ENCODE assay signal across 18 mouse cellular contexts in the genomic region with DNA sequence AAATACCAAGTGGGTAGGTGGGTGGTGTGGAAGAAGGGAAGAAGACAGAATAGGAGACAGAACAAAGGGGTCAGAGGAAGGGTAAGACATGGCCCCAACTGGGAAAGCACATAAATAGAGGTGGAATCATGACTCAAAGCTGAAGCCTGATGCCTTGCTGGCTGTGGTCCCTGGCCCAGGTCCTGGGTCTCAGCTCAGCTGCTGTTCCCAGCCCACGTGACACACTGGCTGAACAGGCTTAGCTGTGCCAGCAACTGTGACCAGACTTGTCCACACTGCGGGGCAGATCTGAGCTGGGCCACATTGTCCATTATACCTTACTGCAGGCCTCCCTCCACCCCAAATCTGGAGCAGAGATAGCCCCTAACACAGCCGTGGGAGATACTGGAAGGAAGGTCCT.
DNase-seq lines count a peak whose midpoint lies in the region; ATAC-seq lines count a peak whose summit lies in the region.
"Had no signal": no experiment of that assay in that cellular context is flagged by ENCODE, and none has a peak within 500 bp of the region (broad histone marks: within the 10 kb centered on the region; RNA-seq: fewer than 3 reads in every experiment).

No protein-coding gene starts in this region.

- H3K9ac ChIP-seq in lung, embryonic 15.5 days, result no peak overlapping the region
- no peak overlapping the region for H3K9ac ChIP-seq in neural tube, embryonic 15.5 days (replicated peaks)
- no peak overlapping the region for H3K9ac ChIP-seq in midbrain, embryonic 15.5 days
- H3K9ac ChIP-seq: heart, embryonic 15.5 days; stomach, embryonic 15.5 days had no signal

- no peak overlapping the region for H3K27ac ChIP-seq in lung, embryonic 15.5 days
- H3K27ac ChIP-seq in neural tube, embryonic 15.5 days (replicated peaks), result no peak overlapping the region
- no peak overlapping the region for H3K27ac ChIP-seq in midbrain, embryonic 15.5 days
- H3K27ac ChIP-seq: heart, embryonic 15.5 days; left cerebral cortex, adult 2 months; stomach, embryonic 15.5 days had no signal

- H3K4me2 ChIP-seq in lung, embryonic 15.5 days, result no peak overlapping the region
- H3K4me2 ChIP-seq in neural tube, embryonic 15.5 days, result no peak overlapping the region
- H3K4me2 ChIP-seq in midbrain, embryonic 15.5 days, result no peak overlapping the region
- H3K4me2 ChIP-seq: heart, embryonic 15.5 days; midbrain, embryonic 11.5 days; stomach, embryonic 15.5 days had no signal

- no peaks in the 10 kb centered on the region for H3K9me3 ChIP-seq in lung, embryonic 15.5 days
- H3K9me3 ChIP-seq in neural tube, embryonic 15.5 days (replicated peaks), result no peaks in the 10 kb centered on the region
- H3K9me3 ChIP-seq in midbrain, embryonic 15.5 days, result no peaks in the 10 kb centered on the region
- H3K9me3 ChIP-seq: heart, embryonic 15.5 days; stomach, embryonic 15.5 days had no signal

- H3K36me3 ChIP-seq in lung, embryonic 15.5 days, result no peaks in the 10 kb centered on the region
- H3K36me3 ChIP-seq in neural tube, embryonic 15.5 days, result no peaks in the 10 kb centered on the region
- H3K36me3 ChIP-seq in midbrain, embryonic 15.5 days (replicated peaks), result no peaks in the 10 kb centered on the region
- H3K36me3 ChIP-seq: G1E; heart, embryonic 15.5 days; stomach, embryonic 15.5 days had no signal

- no peak overlapping the region for H3K4me3 ChIP-seq in lung, embryonic 15.5 days
- no peak overlapping the region for H3K4me3 ChIP-seq in neural tube, embryonic 15.5 days (replicated peaks)
- no peak overlapping the region for H3K4me3 ChIP-seq in midbrain, embryonic 15.5 days
- H3K4me3 ChIP-seq: heart, embryonic 15.5 days; left cerebral cortex, adult 2 months; stomach, embryonic 15.5 days had no signal

- H3K4me1 ChIP-seq in lung, embryonic 15.5 days, result peaks cover 20% of the 10 kb centered on the region
- no peaks in the 10 kb centered on the region for H3K4me1 ChIP-seq in neural tube, embryonic 15.5 days
- H3K4me1 ChIP-seq in midbrain, embryonic 15.5 days, result no peaks in the 10 kb centered on the region
- H3K4me1 ChIP-seq: stomach, embryonic 15.5 days had no signal

- ATAC-seq in lung, embryonic 15.5 days (ENCODE audit: borderline replicate concordance, extremely low read depth, low FRiP score, low TSS enrichment), result peak; percentile 29; the same call in 1 of the 2 replicates
- ATAC-seq in neural tube, embryonic 15.5 days (ENCODE audit: low FRiP score), result no peak
- no peak for ATAC-seq in midbrain, embryonic 15.5 days (replicated peaks)

- no peaks in the 10 kb centered on the region for H3K27me3 ChIP-seq in lung, embryonic 15.5 days
- H3K27me3 ChIP-seq in neural tube, embryonic 15.5 days (replicated peaks), result peaks cover 6% of the 10 kb centered on the region; the same call in 1 of the 2 replicates
- 0 out of 2 replicates have a peak, but pooled peaks cover 4% of the 10 kb centered on the region for H3K27me3 ChIP-seq in midbrain, embryonic 15.5 days (replicated peaks)
- H3K27me3 ChIP-seq: heart, embryonic 15.5 days; stomach, embryonic 15.5 days had no signal

- peak; percentile 60 to 77 for DNase-seq in cerebellum, postnatal 14 days
- no peak for DNase-seq in cerebellum, adult 9-11 months
- no peak for DNase-seq in lung, postnatal 25 days (ENCODE audit: low spot score)
- DNase-seq in fibroblast of lung, adult 2 months (ENCODE audit: low read depth), result peak; percentile 54
- peak; percentile 48 for DNase-seq in heart, postnatal 4 days
- DNase-seq: B cell, adult 2 months; cerebellum, adult 11 months; kidney, adult 9 months; right cerebral cortex, postnatal 4 days; thymus, postnatal 14 days had no signal

- WGBS in lung, embryonic 15.5 days, result 54% methylated on average over 3 of the region's 3 CpGs
- 91% methylated on average over 3 of the region's 3 CpGs for WGBS in neural tube, embryonic 15.5 days
- WGBS in midbrain, embryonic 15.5 days, result 87% methylated on average over 3 of the region's 3 CpGs

Comparison
In these comparisons a context has a peak if more than half of its experiments do, and no peak if none do; other contexts are left out.
1. DNase-seq: peak in cerebellum, postnatal 14 days (2 of 2), fibroblast of lung, adult 2 months (single experiment) and heart, postnatal 4 days (single experiment); none in cerebellum, adult 9-11 months (single experiment) and lung, postnatal 25 days (single experiment).